Mouse (Mus musculus): ENCODE results near the gene 4931414P19Rik.

Gene 4931414P19Rik

DNA sequence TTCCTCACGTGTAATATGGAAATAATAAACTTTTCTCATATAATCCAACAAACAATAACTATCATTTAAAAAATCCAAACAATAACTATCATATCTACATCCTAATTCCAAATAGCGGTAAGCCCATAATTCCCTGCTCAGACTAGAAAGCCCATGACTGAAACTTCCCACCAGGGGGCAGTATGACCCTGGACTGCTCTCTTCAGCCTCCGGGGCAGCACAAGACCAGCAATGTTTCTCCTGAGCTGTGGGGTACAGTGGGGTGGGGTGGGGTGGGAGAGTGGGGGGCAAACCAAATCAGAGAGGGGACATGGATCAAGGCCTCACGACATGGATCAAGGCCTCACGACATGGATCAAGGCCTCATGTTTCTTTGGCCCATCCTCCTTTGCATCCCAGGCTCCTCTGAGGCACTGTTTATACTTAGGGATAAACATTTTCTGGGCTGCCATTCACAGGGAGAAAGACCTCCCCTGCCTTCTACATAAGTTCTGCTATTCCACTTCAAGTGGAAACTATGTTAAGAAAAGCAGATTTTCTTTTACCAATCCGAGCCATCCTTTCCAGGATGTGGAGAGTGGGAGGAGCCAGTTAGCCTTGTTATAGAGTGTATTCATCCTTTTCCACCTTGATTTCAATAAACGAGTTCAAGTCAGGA is 22.0 kb downstream of the 4931414P19Rik start:
- DNase-seq (ENCODE audit: low spot score) = peak; percentile 73

DNA sequence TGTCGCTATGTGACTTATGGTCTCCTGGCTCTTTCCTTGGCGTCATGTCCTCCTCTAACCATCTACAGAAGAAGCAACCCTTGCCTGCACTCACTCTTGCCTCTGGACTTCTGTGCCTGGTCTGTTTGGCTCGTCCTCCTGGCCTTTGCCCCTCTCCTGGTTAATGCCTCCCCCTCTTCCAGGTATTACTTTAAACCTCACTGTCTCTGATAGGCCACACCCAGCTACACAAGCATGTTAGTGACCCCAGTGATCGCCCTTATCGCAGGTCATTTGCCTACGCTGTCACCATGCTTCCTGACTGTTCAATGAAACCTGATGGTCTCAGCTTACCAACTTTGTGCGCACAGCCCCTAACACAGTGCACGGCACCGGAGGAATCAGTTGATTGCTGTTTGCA is 23.3 kb downstream of the 4931414P19Rik start:
- DNase-seq (ENCODE audit: low spot score) = no peak

GRCm38 (mm10) chr14:54579638-54580037 is 26.2 kb downstream of the 4931414P19Rik start:
- DNase-seq (ENCODE audit: low spot score) = no peak

DNA sequence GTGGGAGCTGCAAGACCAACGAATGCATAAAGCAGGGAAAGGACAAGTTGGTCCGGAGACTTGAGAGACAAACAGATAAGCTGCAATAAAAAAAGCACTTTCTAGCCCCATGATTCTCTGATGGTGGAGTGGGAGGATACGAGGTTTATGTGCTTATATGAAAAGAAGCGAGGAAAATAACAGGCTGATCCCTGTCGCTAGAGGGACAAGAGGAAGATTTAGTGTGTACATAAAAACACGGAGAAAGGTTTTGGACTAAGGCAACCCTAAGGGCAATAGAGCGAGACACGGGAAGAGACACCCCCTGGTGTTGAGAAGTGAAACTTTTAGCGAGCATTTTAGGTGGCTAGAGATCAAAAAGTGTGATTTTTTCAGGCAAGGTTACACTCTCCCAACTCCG is 27.7 kb downstream of the 4931414P19Rik start:
- DNase-seq (ENCODE audit: low spot score) = peak; percentile 45

DNA sequence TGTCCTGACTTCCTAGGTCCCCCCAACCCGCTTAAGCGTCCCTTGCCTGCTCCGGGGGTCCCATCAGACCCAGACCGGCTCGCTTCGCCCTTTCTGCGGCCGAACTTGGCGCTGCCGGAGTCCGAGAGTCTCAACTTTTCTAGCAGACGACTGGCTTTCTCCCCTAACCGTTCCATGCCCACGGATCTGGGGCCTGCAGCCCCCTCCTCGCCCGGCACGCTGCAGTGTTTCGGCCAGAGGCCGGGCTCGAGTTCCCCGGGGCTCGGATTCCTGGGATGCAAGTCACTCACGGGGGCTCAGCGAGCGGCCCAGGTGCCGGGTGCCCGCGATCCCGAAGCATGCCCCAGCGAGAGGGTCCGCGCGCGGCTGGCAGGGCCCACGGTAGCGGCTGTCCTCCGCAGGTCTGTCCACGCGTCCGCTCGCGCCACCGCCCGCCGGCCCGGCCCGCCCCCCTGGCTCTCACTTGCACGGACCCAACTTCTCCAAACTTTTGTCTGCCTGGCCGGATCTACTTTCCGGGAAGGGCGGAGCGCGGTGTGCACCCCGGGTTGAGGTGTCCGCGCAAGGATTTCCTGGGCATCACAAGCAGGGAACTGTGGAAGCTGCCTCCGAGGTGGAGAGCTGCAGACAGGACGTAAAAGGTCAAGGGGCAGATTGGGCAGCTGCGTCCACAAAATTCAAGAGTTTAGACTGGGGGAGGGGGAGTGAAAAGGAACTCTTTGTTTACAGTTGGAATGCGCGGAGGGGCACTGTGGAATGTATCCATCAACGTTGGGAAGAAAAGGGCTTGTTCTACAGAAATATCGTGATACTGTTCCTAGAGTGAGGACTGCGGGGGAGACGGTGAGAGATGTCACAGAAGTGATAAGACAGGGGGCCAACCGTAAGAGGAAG is 28.5 kb downstream of the 4931414P19Rik start, which contains the start of gene Ajuba:
Gene Ajuba, minus strand, starts transcription at position 470 of the 894 bp plus-strand sequence.
- DNase-seq (ENCODE audit: low spot score) = no peak

- DNase-seq (ENCODE audit: low spot score) = no peak
Observed at GRCm38 (mm10) chr14:54576241-54577088, 29.3 kb downstream of the 4931414P19Rik start.

- no peak for DNase-seq (ENCODE audit: low spot score)
Observed at GRCm38 (mm10) chr14:54575631-54576030, 30.2 kb downstream of the 4931414P19Rik start.

DNA sequence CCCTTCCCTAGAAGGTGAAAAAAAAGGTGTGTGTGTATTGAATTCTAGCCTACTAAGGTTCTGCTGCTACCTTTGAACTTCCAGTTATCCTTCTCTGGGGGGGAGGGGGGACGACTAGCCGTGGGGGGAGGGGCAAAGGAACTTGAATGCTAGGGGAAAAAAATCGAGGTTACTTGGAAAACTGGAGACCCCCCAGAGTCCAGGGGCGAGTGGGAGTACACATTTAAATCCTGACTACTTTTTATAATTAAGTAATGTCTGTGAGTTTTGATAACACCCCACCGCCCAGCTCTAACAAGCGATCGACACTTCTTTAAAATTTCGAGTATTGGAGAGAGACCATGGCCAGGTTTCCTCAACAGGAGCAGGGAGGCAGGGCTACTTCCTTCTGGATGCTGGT is 30.8 kb downstream of the 4931414P19Rik start:
- DNase-seq (ENCODE audit: low spot score) = no peak

DNA sequence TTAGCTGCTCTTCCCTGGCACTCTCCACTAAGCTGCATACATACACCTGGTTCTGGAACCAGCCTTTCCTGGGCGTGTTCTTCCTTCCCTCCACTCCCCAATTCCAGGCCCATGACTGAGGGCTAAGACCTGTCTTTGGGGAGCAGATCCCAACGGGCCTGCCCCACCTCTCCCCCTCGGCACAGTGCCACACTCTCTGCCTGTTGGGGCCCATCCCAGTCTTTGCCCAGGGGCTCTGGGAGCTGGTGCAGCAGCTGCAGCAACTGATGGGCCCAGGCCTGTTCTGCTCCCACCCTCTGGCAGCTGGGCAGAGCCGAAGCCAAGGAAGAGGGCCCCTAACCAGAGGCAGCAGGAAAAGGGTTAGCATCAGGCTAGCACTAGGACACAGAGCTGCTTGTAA is 31.5 kb downstream of the 4931414P19Rik start:
- DNase-seq (ENCODE audit: low spot score) = no peak

DNA sequence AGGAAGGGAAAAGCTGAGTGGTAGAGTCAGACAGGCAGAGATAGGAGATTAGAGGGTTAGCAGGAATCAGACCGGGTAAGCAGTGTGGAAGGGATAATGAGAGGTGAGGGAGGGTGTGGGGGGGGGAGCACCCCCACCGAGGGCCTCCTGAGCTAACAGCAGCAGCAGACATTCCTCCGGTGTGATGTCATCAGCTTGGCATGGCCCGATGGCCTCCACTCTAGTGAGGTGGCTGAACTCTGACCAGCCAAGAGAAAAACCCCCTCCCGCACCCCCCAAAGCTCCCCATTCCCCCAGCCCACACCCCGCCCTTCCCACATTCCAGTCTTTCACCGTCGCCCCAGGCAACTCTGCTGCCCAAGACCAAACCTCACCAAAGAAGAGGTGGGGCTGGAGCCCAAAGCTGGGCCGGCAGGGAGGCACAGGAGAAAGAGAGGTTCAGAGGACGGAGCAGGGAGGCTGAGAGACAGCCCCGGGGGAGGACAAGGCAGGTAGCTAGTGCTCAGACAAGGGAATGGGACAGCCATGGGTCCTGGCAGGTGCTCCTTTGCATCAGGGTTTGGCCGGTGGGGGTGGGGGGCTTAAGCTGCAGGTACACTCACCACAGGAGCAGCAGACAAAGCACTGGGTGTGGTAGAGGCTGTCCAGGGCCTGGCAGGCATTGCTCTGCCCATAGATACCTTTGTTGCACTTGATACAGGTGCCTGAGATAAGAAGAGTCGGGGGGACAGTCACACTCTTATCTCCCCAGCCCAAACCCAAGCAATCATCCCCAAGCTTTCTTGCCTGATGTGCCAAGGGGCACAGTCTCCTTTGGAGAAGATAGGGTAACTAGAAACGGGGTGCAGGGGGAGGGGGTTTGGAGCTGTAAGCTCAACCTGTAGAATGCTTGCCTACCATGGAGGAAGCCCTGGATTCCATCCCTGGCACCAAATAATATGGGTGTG is 32.7 kb downstream of the 4931414P19Rik start:
- no peak for DNase-seq (ENCODE audit: low spot score)

DNA sequence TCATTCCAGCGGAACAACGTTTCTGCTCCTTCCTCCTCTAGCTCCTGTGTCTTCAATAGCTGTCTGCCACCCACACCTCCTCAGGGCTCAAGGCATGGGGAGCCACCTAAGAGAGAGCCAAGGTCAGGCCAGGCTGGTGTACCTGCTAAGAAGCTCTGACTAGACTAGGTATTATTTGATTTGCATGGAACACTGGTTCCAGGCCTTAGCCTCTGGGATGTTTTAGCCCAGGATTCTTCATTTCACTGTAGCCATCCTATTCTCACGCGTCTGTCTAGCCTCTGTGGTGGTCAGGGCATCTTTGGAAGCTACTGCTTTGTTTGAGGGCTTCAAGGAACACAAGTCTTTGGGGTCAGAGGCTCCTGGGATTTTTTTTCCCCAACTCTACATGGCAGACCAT is 33.7 kb downstream of the 4931414P19Rik start:
- no peak for DNase-seq (ENCODE audit: low spot score)

DNA sequence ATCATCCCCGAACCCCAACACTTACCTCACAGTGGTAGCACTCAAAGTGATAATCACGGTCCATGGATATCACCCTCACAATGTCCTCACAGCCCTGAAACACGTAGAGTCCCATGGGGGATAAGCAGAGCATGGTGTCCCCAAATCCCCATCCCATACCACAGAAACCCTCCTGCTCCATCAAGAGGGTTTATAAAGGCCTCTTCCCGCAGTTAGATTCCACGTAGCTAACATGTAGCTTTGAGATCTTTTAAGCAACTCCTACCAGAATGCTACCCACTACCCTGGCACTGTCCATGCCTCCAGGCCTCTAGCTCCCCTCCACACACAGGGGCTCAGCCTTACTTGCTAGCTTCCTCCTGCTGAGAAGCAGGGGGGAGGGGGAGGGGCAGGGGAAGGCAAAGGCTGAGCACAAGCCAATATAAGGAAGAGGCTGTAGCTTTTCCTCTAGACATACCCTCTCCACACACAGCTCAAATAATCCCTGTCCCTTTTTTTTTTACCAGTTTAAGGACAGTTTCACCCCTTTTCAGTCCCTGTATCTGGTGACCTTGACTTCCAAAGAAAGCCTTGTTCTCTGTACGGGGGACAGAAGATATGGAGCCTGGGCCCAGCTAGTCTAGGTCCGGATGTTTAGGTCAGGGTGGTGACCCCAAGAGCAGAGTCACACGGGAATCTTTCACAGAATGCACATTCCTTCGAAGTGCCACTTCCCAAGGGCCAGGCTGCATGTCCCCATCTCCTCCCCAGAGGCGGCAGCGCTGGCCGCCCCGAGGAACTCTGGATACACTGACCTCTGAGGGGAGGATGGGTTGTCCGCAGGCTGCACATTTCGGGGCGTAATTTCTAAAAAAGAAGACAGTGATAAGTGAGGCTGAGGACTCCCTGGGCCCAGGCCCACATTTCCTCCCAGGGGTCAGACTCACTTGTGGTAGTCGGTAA is 36.1 kb downstream of the 4931414P19Rik start:
- no peak for DNase-seq (ENCODE audit: low spot score)

GRCm38 (mm10) chr14:54568694-54569414 is 36.9 kb downstream of the 4931414P19Rik start:
- peak; percentile 65 for DNase-seq (ENCODE audit: low spot score)

GRCm38 (mm10) chr14:54560527-54561242 is 45.1 kb downstream of the 4931414P19Rik start:
- no peak for DNase-seq (ENCODE audit: low spot score)

DNA sequence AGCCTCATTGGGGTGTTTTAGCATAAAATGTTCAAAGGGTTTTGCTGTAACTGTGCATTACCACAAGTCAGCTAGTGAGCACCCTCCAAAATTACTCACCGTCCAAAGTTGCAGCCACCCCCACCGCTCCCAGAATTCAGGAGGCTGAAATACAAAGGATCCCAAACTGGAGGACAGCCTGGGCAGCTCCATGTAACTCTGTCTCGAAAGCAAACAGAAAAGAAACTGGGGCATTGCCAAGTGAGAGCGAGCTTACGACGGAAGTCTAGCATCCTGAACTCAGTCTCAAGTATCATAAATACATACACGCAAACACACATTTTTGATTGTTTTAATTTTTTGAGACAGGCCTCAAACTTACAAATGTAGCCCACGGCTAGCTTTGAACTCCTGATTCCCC is 48.5 kb downstream of the 4931414P19Rik start:
- DNase-seq (ENCODE audit: low spot score) = no peak

DNA sequence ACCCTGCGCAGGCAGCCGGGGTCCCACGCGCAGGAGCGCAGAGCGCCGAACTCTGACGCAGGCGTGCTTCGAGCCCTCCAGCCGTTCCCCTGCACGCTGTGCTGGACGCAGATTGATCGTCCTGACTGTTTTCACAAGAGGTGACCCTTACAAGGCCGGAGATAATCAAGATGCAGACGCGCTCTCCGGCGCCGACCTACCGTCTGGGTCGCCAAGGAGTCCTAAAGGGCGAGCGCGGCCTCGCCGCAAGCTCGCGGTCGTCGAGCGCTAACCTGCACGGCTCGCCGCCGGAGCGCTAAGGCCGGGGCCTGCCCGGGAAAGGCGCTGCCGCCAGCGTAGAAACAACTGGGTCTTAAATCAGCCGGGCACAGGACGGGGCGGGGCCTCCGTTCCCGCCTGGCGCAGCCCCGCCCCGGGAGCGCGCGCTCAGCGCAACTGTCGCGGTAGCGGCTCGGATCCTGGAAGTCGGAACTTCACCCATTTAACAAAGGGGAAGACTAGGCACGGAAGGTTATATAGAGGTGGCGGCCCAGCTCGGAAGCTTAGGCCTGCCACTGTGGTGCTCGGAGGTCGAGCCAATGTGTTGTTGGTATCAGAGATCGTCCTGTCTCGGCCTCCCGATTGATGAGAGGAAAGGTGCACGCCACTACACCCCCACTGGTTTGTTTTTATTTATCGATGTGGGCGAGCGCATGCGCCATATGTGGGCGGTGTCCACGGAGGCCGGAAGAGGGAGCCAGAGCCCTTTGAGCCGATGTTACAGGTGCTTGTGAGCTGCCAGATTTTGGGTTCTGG is 51.6 kb downstream of the 4931414P19Rik start, which contains the start of gene Haus4:
Gene Haus4, minus strand, starts transcription at position 642 of the 795 bp plus-strand sequence.
- peak; percentile 92 for DNase-seq (ENCODE audit: low spot score)

- DNase-seq (ENCODE audit: low spot score) = peak; percentile 65
Observed at GRCm38 (mm10) chr14:54553454-54553974, 52.3 kb downstream of the 4931414P19Rik start.
